Mouse (Mus musculus) liver, embryonic 11.5 days (tissue): ENCODE results near the gene Abo. TPM values are rescaled to one million over a fixed set of nuclear protein-coding genes. Genes with fewer than 3 reads are reported as not detected.
"Not testable (repeated sequence)": the region's sequence is repeated elsewhere in the genome, so short reads cannot be mapped to it uniquely, and the experiment has no call there.

Experiments
- ATAC-seq: fragments of 200-750 bp; cut with Nextera tagmentation; replicated peaks from 2 replicates; pipeline ENCODE4 v1.8.0; 2017; ENCODE audit warnings: moderate number of reproducible peaks, mild to moderate bottlenecking, moderate TSS enrichment, moderate library complexity; ENCODE audit not compliant: low FRiP score
- DNase-seq: peaks from one replicate; pipeline ENCODE4 v3.0.0-alpha.2; 2017; ENCODE audit warnings: low spot score
- H3K27ac ChIP-seq: fragments of 300-500 bp; sonication (generic); 2 replicates; pipeline ENCODE4 v1.5.1; 2014; ENCODE audit warnings: mild to moderate bottlenecking, low read depth, low read length, control low read depth
- H3K27me3 ChIP-seq: fragments of 300-500 bp; sonication (generic); replicated peaks from 2 replicates; pipeline ENCODE4 v1.6.1; 2014; ENCODE audit warnings: low read length, mixed read lengths; ENCODE audit not compliant: control insufficient read depth, insufficient read depth
- H3K36me3 ChIP-seq: fragments of 300-500 bp; sonication (generic); 2 replicates; pipeline ENCODE4 v1.6.1; 2014; ENCODE audit warnings: mild to moderate bottlenecking, low read length, moderate library complexity, mixed read lengths; ENCODE audit not compliant: control insufficient read depth, insufficient read depth
- H3K4me1 ChIP-seq: fragments of 300-500 bp; sonication (generic); replicated peaks from 2 replicates; pipeline ENCODE4 v1.6.1; 2014; ENCODE audit warnings: low read length, mixed read lengths; ENCODE audit not compliant: control insufficient read depth, insufficient read depth
- H3K4me2 ChIP-seq: fragments of 300-500 bp; sonication (generic); 2 replicates; pipeline ENCODE4 v1.6.1; 2014; ENCODE audit warnings: mild to moderate bottlenecking, control low read depth, moderate library complexity
- H3K4me3 ChIP-seq: fragments of 300-500 bp; sonication (generic); 2 replicates; pipeline ENCODE4 v1.5.1; 2014; ENCODE audit warnings: low read depth, low read length, control low read depth
- H3K9ac ChIP-seq: fragments of 300-500 bp; sonication (generic); 2 replicates; pipeline ENCODE4 v1.6.1; 2014; ENCODE audit warnings: low read depth, low read length, control low read depth
- H3K9me3 ChIP-seq: fragments of 300-500 bp; sonication (generic); 2 replicates; pipeline ENCODE4 v1.6.1; 2016; ENCODE audit warnings: low read length, inconsistent platforms, mixed read lengths; ENCODE audit not compliant: control insufficient read depth
- WGBS: fragments of 180-500 bp; shearing (Covaris S2); extraction: QIAGEN DNeasy Blood & Tissue Kit; methylation state at CpG from one replicate; pipeline ENCODE4 v1.1.7; 2014; 5-methylcytosine and 5-hydroxymethylcytosine counted together
- polyA plus RNA-seq: library from polyadenylated mRNA; unstranded; fragments of >200 nt; fragmentation: Nextera tagmentation; extraction: Ambion mirVana; gene quantifications from 2 replicates; pipeline ENCODE4 v1.2.1, GENCODE M21; 2014

Gene Abo
- polyA plus RNA-seq, 1 experiment from 2014 or later = not detected

- 87% methylated on average over 4 of the region's 4 CpGs for WGBS
These were observed 31.1 kb upstream of the Abo start for GRCm38 (mm10) chr2:26895898-26896297.

GRCm38 (mm10) chr2:26886170-26886569 is 21.4 kb upstream of the Abo start:
- H3K9ac ChIP-seq, H3K4me1 ChIP-seq, H3K4me2 ChIP-seq, H3K4me3 ChIP-seq, H3K27ac ChIP-seq, H3K9me3 ChIP-seq, DNase-seq, ATAC-seq, H3K27me3 ChIP-seq: not testable (repeated sequence)
- WGBS = 73% methylated on average over 4 of the region's 4 CpGs
- H3K36me3 ChIP-seq = peaks cover 12% of the 10 kb centered on the region

More at GRCm38 (mm10) chr2:26895898-26896297, 31.1 kb upstream of the Abo start:
- Histone ChIP-seq H3K9me3 (no peaks in the 10 kb centered on the region), H3K4me2 (no peak overlapping the region), H3K27me3 (no peaks in the 10 kb centered on the region), H3K4me1 (peaks cover under 1% of the 10 kb centered on the region), H3K9ac (no peak overlapping the region), H3K36me3 (peaks cover 68% of the 10 kb centered on the region), H3K4me3 (no peak overlapping the region), H3K27ac (no peak overlapping the region)
- ATAC-seq = no peak
- no peak for DNase-seq

GRCm38 (mm10) chr2:26885541-26885940 is 20.8 kb upstream of the Abo start:
- H3K27ac ChIP-seq, H3K9ac ChIP-seq, ATAC-seq, H3K4me3 ChIP-seq, H3K4me1 ChIP-seq, H3K9me3 ChIP-seq, DNase-seq, H3K4me2 ChIP-seq, H3K36me3 ChIP-seq, H3K27me3 ChIP-seq: not testable (repeated sequence)
- WGBS = 87% methylated on average over 2 of the region's 2 CpGs

- no peak for ATAC-seq
These were observed 13.8 kb upstream of the Abo start for GRCm38 (mm10) chr2:26878571-26878970.

GRCm38 (mm10) chr2:26870666-26871065 is 5.9 kb upstream of the Abo start:
- no peak overlapping the region for H3K4me3 ChIP-seq
- H3K4me1 ChIP-seq = no peaks in the 10 kb centered on the region
- 0 out of 2 replicates have a peak, but pooled peaks cover 3% of the 10 kb centered on the region for H3K27me3 ChIP-seq
- no peaks in the 10 kb centered on the region for H3K36me3 ChIP-seq
- H3K9ac ChIP-seq = no peak overlapping the region
- ATAC-seq (no peak), DNase-seq (no peak)
- H3K27ac ChIP-seq = no peak overlapping the region
- WGBS = 56% methylated on average over 6 of the region's 6 CpGs
- H3K4me2 ChIP-seq = no peak overlapping the region
- no peaks in the 10 kb centered on the region for H3K9me3 ChIP-seq

More at GRCm38 (mm10) chr2:26878571-26878970, 13.8 kb upstream of the Abo start:
- no peak for DNase-seq
- no peak overlapping the region for H3K4me3 ChIP-seq
- no peak overlapping the region for H3K9ac ChIP-seq
- H3K27ac ChIP-seq = no peak overlapping the region
- H3K36me3 ChIP-seq = no peaks in the 10 kb centered on the region
- no peak overlapping the region for H3K4me2 ChIP-seq
- no peaks in the 10 kb centered on the region for H3K4me1 ChIP-seq
- no peaks in the 10 kb centered on the region for H3K9me3 ChIP-seq
- no peaks in the 10 kb centered on the region for H3K27me3 ChIP-seq

- H3K36me3 ChIP-seq = no peaks in the 10 kb centered on the region
- no peak overlapping the region for H3K9ac ChIP-seq
- DNase-seq (no peak), ATAC-seq (no peak)
- no peaks in the 10 kb centered on the region for H3K4me1 ChIP-seq
- H3K4me3 ChIP-seq = no peak overlapping the region
- H3K4me2 ChIP-seq = no peak overlapping the region
- no peak overlapping the region for H3K27ac ChIP-seq
- 64% methylated on average over 3 of the region's 3 CpGs for WGBS
- H3K27me3 ChIP-seq = no peaks in the 10 kb centered on the region
- no peaks in the 10 kb centered on the region for H3K9me3 ChIP-seq
These were observed 1.9 kb downstream of the Abo start for GRCm38 (mm10) chr2:26862856-26863255.

GRCm38 (mm10) chr2:26847706-26848105 is 17.1 kb downstream of the Abo start:
- H3K4me2 ChIP-seq = no peak overlapping the region
- H3K27me3 ChIP-seq = no peaks in the 10 kb centered on the region
- no peak overlapping the region for H3K27ac ChIP-seq
- no peaks in the 10 kb centered on the region for H3K4me1 ChIP-seq
- WGBS = 45% methylated on average over 2 of the region's 2 CpGs
- ATAC-seq = no peak
- H3K9ac ChIP-seq = no peak overlapping the region
- no peaks in the 10 kb centered on the region for H3K9me3 ChIP-seq
- H3K36me3 ChIP-seq = no peaks in the 10 kb centered on the region
- no peak overlapping the region for H3K4me3 ChIP-seq
- no peak for DNase-seq

GRCm38 (mm10) chr2:26832478-26832877 is 32.3 kb downstream of the Abo start:
- H3K36me3 ChIP-seq = no peaks in the 10 kb centered on the region
- H3K4me2 ChIP-seq = no peak overlapping the region
- H3K4me3 ChIP-seq = no peak overlapping the region
- H3K9me3 ChIP-seq = no peaks in the 10 kb centered on the region
- WGBS = 86% methylated on average over 2 of the region's 2 CpGs
- DNase-seq = no peak
- H3K27ac ChIP-seq = no peak overlapping the region
- no peaks in the 10 kb centered on the region for H3K27me3 ChIP-seq
- no peak overlapping the region for H3K9ac ChIP-seq
- H3K4me1 ChIP-seq = no peaks in the 10 kb centered on the region
- no peak for ATAC-seq

- Histone ChIP-seq H3K9me3 (no peaks in the 10 kb centered on the region), H3K27me3 (no peaks in the 10 kb centered on the region), H3K36me3 (no peaks in the 10 kb centered on the region), H3K4me1 (no peaks in the 10 kb centered on the region), H3K27ac (no peak overlapping the region), H3K9ac (no peak overlapping the region), H3K4me2 (no peak overlapping the region), H3K4me3 (no peak overlapping the region)
- 76% methylated on average over 1 of the region's 1 CpGs for WGBS
- DNase-seq (no peak), ATAC-seq (no peak)
These were observed 36.7 kb downstream of the Abo start for GRCm38 (mm10) chr2:26828047-26828446.
